Mouse (Mus musculus) skeletal muscle tissue, adult 2 months (tissue): ENCODE results near the gene Dach1.
A peak's percentile ranks its signal among the peaks of the same experiment; 100 is the strongest.

Experiments
- DNase-seq: peaks from one replicate; pipeline ENCODE4 v3.0.0-alpha.2; 2012; ENCODE audit warnings: low read depth, low spot score

The Dach1 gene

DNA sequence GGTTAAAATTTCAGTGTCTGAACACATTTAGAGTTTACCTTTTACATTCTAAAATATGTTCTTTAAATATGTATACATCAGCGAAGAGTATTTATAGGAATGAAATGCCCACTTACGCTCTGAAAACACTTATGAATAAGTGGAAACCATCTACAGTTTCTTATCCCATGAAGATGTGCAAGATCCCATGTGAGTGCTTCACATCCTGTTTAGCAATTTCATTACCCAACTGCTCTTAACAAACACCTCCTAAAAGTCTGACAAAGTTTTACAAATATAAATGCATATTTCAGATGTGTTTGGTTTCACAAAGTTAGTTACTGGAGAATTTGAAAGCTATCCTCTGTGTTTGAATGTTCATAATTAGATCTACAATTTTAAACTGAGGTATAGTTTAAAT, 59.6 kb downstream of the Dach1 start:
- DNase-seq: no peak

DNA sequence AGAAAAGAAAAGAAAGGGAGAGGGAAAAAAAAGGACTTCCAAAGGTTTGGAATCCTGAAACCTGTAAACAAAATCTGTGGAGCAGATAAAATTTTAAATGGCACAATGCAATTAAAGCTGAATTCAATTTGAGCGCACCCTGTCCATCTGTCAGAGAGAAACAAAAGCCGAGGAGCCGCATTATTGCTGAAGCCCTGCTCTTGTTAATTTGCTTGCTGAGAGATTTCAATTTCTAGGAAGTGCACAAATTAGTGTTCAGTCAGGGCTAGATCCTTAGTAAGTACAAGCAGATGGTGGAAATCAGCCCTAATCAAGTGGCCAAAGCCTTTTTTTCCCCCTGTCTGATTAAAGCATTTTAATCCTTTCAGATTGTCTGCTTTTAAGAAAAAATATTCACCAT, 60.8 kb downstream of the Dach1 start:
- no peak for DNase-seq

DNA sequence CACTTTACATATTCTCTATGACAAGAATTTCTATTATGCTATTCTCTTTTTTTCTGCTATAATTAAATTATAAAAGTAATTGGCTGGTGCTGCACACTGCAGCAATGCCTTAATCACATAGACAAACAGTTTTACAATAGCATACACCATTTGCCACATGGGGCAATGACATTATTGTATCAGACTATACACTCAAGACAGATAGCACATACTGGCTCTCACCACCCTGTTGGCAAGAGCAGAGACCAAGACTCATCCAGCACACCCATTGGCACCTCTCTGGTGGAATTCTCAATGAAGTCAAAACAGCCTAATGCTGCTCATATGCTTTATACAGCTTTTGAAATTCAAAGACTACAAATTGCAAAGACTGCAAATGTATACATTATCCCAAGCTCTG, 63.4 kb downstream of the Dach1 start:
- DNase-seq: no peak

DNA sequence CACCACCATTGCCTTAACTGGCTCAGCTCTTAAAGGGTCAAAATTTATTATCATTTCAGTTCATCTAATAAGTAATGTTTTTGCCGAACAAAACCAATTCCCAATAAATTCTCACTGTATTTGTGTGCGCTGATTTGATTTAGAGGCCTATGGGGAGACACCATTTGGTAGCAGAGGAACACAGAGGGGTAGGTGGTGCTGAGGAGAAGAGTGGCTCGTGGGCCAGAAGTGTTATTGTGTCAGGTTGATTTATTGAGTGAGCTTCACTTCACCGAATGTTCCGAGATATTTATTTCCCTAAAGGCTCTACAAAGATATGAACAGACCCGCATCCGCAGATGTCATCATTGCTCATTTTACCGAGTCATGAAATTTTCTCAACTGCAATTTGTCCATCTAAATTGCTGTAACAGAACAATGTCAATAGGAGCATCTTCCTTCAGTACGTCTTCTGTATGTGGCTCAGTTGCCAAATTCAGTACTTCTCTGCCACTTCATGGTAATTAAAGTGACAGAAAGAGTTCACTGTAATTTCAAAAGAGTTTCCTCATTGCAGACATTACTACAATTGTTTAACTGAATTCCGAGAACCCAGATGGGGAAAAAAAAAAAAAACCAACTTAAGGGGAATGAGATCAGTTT, 65.1 kb downstream of the Dach1 start:
- no peak for DNase-seq

DNA sequence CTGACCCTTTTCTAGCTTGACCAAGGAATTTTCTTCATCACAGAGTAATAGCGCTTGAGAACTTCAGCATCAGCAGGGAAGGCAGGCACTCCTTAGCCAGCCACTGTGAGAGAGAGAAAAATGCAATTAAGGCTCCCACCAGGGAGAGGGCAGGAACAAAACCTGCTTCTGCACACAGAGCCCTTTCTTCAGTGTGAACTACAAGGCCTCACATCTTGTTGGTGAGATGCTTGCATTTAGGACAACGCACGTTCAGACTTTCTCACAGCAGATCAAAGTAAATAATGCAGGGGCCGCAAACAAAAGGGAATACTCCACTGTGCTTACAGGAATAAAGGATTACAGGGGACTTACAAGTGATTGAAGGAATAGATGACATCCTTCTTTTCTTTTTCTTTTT, 74.3 kb downstream of the Dach1 start:
- DNase-seq: no peak

DNA sequence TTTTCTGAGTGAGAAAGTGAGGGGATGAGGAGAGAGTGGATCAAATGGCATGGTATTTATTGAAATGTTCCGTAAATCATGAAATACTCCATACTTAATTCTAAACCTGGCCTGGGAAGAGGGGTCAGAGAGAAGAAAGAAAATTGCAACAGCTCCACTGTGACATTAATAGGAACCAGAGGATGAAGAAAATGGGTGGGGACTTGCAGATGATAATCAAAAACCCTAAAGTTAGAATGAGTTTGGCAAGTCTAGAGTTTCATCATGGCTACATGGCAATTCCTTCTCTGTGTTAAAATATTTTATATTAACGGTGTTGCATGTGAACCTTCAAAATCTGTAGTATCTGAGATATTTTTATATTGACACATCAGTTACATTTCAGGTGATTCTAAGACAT, 80.3 kb downstream of the Dach1 start:
- no peak for DNase-seq

DNA sequence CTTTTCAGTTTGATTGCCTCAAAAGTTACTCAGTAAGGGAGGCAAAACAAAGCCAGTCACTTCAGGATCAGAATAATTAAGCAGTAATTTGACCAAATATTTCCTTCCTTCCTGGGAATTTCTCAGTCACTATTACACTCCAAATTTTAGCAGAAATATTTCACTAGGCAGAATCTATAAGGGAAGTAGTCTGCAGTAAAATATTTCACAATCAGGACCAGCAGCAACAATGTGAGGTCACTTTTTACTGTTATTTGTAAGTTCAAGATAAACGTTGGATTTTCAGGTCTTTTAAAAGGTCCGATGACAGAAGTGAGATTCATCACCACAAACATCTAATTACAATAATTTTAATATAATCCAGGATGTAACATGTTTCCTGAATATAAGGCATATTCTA, 82.2 kb downstream of the Dach1 start:
- DNase-seq: no peak

DNA sequence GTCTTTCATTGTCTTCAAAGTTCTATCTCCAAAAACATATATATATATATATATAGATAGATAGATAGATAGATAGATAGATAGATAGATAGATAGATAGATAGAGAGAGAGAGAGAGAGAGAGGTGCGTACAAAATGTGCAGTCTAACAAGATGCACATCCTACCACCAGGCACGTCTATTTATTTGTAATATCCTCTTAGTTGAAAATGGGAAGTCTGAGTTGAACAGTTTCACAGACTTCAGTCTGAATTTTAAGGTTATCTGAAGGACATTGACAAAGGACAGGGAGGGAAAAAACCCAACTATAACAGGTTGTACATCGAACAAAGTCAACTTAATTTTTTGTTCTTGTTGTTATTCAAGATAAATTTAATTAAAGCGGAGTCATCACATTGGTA, 82.8 kb downstream of the Dach1 start:
- no peak for DNase-seq

DNA sequence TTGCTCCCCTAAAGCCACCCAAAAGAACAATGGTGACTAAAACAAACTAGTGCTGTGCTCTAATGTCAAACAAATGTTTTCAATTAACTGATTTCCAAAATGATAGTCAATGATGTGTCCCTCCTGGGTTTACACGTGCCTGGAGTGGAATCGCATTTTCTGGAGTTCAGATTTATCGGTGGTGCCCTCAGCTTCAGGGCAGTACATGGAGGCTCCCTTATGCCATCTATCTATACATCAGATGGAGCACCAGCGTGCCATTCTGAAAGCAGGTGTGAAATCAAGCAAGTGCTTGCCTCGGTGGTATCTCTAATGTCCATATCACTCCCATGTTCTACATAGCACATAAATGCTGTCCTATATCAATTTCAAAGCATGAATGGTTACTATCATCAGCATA, 84.4 kb downstream of the Dach1 start:
- no peak for DNase-seq

DNA sequence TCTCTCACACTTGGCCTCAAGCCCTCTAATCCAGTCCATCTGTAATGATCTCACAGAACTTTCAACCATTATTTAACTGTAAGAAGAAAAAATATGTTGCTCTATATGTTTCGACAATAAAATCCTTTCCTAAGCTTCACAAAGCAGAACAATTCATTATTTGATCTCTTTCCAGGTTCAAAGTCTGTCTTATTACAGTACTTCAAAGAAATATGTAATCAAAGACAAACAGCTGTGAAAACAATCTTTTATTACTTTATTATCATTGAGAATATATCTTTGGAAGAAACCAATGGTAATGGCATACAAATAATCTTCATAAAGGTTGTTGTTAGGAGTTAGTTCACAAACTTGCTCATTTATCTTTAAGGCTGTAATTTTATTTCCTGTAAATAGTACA, 84.8 kb downstream of the Dach1 start:
- no peak for DNase-seq

DNA sequence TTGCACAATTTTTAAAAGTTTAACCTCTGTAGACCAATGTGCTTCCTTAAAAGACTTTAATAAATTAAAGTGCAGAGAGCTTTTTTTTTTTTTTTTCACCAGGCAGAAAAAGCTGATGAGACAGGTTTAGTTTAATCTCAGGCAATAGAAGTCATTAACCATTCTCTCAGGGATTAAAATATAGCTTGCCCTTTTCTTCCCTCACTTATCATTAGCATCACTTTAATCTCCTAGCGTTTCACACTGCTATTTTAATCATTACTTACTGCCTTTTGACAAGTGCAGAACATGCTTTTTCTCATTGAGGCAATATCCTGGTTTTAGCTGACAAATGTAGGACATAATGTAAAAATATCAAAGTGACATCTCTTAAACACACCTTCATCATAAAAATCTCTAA, 86.1 kb downstream of the Dach1 start:
- no peak for DNase-seq

DNA sequence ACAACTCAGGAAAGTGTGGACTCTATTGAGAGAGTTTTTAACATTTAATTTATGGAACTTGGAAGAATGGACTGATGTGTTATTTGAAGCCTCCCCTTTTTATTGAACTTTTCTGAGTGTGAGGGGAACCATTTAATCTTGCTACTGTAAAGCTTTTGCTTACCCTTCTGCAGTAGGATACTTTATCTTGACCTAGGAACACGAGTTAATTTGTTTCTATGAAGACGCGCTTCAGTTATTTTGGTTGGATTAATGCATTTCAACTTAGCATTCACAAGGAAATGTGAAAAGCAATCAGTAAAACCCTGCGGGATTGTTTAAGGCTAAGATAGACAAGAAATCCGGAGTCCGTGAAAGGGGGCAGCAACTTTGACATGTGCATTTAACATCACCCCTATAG, 89.6 kb downstream of the Dach1 start:
- DNase-seq: no peak

DNA sequence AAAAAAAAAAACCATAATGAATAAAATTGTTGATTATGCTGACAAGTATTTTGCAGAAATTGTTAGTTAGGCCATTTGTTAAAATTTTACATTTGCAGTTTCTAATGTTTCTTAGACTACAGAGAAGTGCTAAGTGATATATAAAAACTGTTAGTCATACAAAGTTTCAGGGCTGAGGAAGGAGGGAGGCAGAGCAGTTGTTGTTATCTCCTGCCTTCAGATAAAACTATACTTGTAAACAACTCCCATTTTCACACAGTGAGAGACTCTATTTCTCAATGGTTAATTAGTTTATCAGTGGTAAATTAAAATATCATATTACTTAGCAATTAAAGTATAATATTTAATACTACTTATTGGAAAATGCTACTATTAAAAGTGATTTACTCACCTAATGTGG, 91.6 kb downstream of the Dach1 start:
- DNase-seq: no peak

DNA sequence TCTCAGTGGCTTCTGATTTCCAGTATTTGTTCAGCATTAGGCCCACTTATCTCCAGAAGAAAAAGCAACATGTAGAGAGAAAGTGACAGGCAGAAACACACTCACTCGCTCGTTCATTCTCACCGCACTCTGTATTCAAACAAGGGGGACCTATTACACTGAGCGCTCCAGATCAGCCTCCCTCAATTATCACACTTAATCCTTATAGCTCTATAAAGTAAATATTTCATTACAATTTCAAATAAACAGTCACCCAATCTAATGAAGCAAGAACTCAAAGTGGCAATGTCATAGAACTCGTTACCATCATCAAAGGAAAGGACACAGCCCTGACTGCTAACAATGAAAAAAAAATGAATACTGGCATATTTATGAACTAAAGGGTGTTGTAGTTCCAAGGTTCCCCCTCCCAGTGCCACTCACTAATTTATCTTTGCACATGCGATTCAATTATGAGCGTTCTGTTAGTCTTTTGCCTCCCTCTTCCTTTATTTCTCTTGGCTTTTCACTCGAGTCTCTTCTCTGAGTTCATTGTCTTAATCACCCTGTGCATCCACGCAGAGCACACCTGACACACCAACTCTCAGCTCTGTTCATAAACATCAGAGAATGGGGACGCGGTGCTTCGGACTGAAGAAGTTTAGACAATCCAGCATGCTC, 96.0 kb downstream of the Dach1 start:
- no peak for DNase-seq

DNA sequence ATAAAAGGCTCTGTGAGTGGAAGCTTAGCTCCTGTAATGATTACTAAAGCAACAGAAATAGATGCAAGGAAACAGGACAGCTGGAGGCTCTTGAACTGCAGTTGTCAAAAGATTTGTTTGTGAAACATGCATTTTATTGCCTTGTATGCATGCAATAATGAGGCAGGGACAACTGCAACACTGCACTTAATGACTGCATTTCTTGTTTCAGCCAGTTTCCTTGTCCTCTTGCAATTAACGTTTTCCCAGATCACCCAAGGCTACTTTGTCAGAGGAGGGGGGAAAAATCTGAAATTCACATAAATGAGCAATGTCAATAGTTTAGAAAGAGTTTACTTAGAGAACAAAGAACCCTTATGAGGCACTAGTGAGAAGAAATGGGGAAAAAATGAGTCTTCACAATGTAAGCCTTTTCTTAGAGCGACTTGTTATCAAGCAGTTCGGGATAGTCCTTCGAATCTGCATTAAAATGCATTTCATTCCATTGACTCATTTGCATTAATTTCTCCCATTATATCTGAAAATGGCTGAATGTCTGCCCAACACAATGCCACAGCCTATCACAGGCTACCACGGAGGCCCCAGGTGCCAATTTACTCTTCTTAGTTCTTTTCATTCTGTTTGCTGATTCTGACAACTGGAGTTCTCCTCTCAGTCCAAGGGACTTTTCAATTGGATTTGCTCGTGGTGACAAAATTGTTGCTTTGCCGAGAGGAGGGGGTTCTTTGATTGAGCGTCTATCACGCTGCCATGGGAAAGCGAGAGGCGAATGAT, 96.7 kb downstream of the Dach1 start:
- no peak for DNase-seq

DNA sequence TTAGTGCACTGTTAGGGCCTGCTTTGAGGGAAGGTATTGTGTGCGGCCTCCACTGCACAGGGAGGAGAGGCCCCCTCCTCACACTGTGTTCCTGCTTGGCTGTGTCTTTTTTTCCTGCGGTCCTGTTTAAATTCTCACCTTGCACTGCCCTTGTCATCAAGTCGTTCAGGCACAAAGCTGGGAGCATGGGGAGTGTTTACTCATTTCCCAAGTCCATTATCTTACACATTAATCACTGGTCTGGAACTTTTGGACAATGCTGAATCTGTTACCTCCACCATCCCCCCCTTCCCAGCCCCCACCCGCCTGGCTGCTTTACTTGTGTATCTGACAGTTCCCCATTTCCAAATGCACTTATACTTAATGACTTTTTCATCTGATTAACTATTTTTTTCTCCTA, 97.7 kb downstream of the Dach1 start:
- DNase-seq: no peak

DNA sequence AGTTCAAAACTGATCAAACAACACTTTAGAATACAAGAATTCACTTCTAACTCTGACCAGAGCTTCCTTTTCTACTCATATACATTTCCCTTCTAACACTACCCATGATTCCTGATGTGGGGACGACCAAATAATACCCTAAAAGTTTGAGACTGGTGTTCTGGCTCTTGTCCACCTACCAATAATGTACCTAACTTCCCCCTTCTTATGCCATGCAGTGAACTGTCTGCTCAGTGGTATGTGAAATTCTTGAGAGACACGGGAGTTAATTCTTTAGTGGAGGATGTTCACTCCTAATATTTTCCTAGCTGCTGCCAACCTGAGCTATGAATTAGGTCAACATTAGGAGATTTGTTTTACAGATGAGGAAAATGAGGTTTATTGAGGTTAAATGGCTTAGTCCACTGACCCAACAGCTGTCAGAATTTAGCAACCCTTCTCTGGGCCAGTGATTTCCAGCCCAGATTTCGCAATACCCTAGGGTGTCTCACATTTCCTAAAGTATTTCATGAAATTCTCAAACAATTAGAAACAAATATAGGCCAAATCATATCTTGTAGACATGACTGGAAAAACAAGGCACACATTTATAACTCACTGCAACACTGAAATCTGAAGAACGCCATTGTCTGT, 102.2 kb downstream of the Dach1 start:
- peak; percentile 30 for DNase-seq

DNA sequence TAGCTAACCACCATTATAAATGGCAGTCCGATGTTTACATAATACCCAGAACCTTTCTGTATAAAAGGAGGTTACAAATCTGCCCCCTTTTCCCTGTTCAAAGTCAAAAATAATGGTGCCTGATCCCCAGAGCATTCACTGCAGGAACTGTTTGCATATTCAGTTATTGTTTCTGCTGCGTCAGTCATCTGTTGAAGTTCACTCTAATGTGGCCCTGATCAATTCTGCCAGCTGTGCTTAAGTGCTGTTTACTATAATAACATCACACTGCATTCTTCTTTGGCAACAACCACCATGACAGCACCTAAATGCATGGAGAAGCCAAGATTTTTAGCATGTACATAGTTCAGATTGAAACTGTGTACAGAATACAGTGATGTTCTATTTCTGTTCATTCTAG, 105.4 kb downstream of the Dach1 start:
- DNase-seq: no peak

DNA sequence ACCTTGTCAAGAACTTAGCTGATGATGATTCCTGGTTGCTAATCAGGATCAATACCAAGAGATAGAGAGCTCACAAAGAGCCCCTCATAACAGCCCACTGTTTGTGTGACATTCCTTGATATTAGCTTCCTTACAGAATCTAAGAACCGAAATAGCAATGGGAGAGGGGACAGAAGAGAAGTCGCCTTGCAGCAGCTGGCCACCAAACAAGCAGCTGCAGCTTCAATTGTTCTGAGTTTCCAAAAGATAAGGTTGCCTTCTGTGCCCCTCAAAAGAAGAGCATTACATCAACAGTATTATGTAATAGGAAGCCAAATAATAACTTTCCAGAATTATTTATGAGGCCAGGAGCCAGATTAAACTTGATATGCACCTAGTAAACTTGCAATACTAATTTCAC, 120.2 kb downstream of the Dach1 start:
- no peak for DNase-seq

DNA sequence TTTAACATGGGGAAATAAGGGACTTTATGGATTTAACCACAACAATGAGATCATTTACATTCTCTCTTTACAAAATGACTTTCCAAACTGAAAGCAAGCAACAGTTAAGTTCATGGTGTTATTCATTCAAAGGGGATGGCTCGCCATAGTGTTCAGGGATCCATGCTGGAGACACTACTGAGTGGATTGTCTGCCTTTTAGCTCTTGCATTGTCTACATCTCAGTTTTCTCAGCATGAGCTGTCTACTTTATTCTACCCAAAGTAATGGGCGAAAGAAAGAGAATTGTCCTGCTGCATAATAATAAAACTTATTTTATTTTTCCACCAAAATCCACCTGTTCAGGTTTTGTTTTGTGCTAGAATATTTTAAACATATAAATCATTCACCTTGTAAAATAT, 121.2 kb downstream of the Dach1 start:
- no peak for DNase-seq

DNA sequence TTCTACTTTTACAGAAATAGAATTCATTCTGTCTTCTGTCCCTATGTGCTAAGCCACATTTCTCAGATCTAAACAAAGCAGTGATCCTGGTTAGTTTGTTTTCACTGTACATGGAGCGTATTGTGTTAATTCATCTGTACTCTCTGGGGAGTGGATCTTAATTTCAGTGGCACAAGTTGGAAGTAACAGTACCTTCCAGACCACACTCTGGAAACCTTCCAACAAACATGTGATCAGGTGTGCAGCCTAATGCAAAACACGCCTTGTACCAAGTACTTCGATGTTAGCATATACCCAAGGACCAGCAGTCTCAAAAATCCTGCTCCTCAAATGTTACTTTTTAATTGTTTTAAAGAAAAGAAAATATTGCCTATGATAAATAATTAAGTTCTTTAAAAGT, 121.9 kb downstream of the Dach1 start:
- DNase-seq: no peak

DNA sequence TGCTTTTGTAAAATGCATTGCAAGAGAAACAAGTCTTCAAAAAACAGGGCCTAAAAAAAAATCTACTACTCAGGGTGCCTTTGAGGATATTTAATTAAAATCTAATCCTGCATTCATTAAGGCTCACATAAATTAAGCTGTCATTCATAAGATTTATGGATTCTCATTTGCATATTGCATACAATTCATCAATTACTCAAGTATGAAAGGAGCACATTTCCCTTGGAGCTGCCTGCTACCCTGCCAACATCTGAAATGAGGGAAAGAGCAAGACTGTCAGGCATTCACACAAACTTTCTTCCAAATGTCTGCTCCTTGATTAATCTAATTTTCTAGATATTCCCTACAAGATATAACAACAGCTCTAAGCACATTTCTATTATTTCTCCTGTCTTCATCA, 122.6 kb downstream of the Dach1 start:
- DNase-seq: no peak

DNA sequence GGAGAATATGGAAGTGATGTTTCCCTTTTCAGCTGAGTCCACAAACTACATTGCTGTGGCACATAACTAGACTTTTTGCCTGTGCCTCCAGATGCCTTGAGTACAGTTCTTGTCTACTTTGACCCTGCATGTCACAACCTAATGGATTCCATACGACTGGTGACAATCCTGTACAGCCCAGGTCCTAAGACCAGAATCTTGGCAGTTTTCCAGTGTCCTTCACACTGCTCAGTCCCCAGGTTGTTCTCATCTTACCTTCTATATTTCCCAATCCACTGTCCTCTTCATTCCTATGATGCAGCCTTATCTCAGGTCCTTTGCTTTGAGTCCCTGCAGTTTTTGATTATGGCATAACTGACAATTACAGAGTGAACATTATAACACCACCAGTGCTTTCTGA, 131.0 kb downstream of the Dach1 start:
- DNase-seq: no peak
